Mouse (Mus musculus) erythroblast, embryonic 14.5 days (primary cell): Measurements from ENCODE around the gene Mon2.

Experiments used
- GATA1 ChIP-seq: IDR thresholded peaks from 2 replicates; pipeline ENCODE4 v1.6.1; 2012; ENCODE audit warnings: low read length, inconsistent platforms, mixed read lengths
- TAL1 ChIP-seq: IDR thresholded peaks from 3 replicates; pipeline ENCODE4 v1.6.1; 2012; ENCODE audit warnings: low read length, inconsistent platforms, mixed read lengths

DNA sequence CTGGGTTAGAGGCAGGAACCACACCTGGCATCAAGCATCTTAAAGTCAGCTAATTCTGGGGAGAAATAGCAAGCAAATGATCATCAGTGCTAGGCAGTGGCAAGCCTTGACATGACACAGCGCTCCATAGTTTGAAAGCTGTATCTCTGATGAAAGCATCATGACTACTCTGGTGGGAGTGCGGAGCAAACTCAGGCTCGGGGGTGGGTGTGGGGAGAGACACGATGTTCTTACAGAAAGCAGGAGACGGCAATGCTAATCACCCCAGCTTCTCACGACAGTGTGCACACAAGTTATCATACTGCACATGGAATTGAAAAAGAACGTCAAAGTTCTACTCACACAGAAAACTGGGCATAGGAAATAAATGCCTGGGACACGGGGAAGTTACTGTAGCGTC, 45.7 kb downstream of the Mon2 start:
- TF ChIP-seq GATA1, result no peak
- no peak for TF ChIP-seq TAL1
